Mouse (Mus musculus) cerebellum, adult (tissue): ENCODE results near the gene Sec61a1.

Source experiments
- ATAC-seq: cut with Nextera tagmentation; 2 replicates; pipeline ENCODE4 v1.9.2; 2017; ENCODE audit warnings: mild to moderate bottlenecking, moderate library complexity, mixed read lengths; ENCODE audit not compliant: insufficient number of reproducible peaks, low FRiP score, low TSS enrichment

Sec61a1 gene

GRCm38 (mm10) chr6:88518404-88519263 is at the start of gene Sec61a1:
TSS of gene Sec61a1 (minus strand) at chr6:88518905.
- ATAC-seq = peak; percentile 97

GRCm38 (mm10) chr6:88566676-88567075 is 48.0 kb upstream of the Sec61a1 start:
- ATAC-seq = no peak

DNA sequence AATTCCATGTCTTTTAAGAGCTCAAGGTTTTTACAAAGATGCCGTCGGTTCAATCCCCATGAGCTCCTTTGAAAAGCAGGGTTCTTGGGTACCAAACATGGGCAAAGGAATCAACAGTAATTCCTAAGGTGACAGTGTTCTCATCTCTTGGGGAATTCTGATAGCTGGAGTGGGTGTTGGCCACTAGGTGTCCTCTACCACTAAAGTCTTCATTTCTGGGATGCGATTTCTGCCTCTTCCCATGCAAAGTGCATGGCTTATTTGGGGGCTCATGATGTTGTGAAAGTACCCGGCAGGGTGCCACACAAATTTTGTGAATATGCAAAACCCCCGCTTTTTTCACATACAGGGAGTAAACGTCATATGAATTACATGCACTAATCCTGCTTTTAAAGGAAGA is 46.3 kb upstream of the Sec61a1 start:
- peak; percentile 58; the same call in 1 of the 2 replicates for ATAC-seq

GRCm38 (mm10) chr6:88560156-88560555 is 41.5 kb upstream of the Sec61a1 start:
- no peak for ATAC-seq

DNA sequence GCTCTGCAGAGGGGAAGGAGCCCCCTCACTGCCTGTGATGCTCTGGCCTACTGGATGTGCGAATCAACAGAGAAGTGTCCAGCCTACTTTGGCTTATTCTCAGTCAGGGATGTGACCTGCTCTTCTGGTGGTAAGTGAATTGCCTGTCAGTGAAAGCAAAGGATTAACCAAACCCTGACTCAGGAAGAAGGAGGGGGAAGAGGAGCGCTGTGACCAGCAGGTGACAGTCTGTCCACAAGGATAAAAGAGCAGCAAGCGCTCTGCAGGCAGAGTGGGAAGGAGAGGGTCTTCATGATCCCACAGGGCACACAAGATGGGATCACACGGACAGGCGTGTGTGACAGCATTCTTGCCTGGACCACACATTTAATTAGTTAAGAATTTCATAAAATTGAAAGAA is 41.0 kb upstream of the Sec61a1 start:
- ATAC-seq = 0 out of 2 replicates have a peak, but pooled peaks have one; percentile 34

DNA sequence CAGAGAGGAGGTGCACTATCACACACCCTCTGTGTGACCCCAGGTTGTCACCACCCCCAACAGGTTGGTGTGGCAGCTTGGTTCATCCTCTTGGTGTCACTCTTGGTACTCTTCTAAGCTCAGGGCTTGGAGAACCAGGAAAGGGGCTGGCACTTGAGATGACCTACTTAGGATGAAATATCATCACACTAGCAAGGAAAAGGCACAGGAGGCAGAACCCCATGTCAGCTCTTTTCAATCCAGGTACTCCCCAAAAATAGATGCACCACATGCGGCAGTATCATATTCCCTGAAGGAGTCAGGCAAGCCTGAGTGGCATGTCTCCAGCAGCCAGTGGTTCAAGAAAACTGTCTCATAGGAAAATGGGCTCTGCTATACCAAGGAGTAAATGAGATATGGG is 39.4 kb upstream of the Sec61a1 start:
- peak; percentile 97 for ATAC-seq

DNA sequence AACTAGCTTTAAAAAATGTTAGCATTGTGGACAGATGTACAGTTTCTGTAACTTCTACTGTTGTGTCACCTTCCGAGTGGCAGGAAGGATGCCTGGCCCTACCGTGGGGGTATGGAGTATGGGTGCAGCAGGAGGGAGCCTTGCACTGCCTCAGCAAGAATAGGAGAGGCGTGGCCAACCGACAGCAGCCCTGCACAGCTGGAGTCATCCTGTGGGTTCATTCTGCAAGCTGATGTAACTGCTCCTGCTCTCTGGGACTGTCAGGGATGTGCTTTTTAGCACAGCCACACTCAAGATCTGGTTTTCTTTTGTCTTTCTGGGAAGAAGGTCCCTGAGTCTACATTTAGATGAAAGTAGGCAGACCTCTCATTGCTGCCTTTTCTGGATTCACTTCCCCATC is 38.8 kb upstream of the Sec61a1 start:
- no peak for ATAC-seq

DNA sequence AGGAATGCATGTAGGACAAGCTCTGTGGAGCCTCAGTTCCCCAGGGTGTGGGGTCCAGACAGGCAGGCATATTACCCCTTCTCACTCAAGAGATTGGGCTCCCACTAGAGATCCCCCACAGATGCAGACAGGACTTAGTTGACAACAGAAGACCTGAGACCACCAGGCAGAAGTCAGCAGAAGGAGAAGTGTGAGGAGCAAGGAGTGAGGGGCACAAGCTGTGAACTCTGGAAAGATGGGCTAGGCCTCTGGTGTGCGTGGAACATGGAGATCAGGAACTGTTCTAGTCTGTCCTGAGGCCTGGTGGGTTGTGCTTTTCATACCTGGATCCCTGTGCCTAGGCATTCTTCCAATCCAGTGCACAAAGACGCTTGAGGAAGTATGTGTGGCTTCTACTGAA is 31.2 kb upstream of the Sec61a1 start:
- ATAC-seq = no peak

GRCm38 (mm10) chr6:88549137-88549814 is 30.6 kb upstream of the Sec61a1 start:
- no peak for ATAC-seq

DNA sequence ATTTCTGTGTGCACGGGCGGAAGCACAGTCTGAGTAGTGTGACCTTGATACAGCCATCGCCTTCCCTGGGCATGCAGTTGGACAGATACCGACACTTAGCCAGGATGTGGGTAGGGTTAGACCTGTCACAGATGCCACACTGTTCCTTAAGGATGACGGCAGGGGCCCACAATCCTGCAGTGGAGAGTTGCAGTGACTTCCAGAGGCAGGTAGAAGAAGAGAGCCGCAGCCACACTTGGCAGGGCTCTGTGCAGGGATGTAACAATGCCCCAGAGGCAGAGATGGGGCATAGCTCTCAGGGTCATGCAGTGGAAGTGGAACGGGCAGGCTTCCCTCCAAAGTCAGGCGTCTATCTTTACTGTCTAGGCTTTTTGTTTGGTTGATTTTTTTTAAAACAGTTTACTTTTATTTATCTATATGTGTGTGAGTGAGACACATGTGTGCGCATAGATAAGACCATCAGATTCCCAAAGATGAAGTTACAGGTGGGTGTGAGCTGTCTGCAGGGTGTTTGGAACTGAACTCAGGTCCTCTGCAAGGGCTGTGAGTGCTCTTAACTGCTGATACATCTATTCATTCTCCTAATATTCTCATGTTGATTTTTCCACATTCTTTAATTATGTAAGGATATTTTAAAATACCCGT is 29.8 kb upstream of the Sec61a1 start:
- ATAC-seq = no peak

DNA sequence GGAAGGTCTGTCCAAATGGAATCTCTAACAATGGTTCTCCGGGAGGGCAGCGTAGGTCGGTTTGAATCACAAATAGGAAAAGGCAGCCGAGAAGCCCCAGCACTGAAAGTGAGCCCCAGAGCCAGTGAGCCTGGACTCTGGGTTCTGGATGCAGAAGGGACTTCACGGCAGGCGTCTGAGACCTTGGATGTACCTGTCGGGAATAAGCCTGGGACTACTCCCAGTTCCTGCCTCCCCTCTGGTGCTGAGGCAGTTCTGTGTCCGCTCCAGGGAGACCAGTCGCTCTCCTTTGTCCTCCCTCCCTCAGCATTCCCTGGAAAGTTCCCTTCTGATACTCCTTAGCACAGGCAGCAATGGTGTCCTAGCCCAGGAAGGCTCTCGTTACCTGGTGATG is 26.7 kb upstream of the Sec61a1 start:
- no peak for ATAC-seq

DNA sequence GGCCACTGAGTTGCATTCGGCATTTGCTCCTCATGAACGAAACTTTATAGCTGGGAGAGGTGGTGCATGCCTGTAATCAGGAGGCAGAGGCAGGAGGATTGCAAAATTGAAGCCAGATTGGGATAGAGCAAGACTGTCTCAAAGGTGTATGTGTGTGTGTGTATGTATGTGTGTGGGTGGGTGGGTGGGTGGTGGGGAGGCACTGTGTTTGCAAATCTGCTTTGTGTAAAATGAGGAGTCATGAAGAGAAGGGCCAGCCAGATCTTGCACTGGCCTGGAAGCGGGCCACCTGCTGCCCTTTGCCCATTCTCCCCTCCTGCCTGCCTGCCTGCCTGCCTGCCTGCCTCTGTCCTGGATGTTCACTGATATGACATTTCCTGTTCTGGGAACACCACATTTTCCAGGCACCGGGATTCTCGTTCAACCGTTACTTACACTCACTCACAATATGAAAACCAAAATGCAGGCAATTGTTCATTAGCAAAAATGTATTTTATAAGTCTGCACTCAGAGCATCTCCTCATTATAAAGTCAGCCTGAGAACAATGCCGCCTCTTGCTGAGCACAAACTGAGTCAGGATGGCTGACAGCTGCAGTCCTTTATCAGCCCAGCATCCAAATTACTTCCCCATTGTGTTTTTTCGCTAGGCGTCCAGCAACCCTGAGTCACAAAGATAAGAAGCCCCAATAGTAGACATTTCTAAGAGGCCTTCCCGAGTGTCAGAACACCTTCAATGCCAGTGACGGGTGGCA is 26.1 kb upstream of the Sec61a1 start:
- ATAC-seq = no peak

GRCm38 (mm10) chr6:88544241-88544640 is 25.5 kb upstream of the Sec61a1 start:
- ATAC-seq = no peak

GRCm38 (mm10) chr6:88540093-88540755 is 21.5 kb upstream of the Sec61a1 start:
- no peak for ATAC-seq

DNA sequence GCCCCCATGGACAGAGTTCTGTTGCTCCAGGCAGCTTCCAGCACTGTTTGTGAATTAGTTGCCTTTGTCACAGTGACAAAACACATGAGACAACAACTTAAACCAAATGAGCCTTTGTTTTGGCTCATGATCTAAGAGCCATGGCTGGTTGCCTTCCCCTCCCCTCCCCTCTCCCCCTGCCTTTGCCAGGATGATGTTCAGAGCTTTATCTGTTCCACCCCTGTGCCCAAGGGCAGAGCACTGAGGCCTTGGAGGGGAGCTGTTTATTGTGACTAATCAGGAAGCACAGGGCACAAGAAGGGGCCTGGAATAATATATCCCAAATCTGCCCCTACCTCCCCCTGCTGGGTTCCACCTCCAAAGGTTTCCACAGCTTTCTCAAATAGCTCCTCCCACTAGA is 11.6 kb upstream of the Sec61a1 start:
- no peak for ATAC-seq

DNA sequence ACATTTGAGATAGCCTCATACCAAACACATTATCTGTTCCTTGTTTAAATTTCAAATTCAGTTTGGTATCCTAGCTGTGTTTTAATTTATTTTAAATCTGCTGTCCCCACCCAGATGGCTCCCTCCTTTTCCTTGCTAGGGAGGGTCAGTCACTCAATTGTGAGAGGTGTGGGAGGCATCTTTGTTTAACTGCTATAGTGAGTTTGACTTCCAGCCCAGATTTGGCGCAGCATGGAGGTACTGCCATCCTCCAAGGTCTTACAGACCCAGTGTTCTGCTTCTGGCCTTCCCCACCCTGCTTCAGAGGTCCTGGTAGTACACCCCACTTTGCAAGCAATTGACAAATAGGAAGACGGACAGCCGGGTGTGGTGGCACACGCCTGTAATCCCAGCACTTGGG is 5.4 kb upstream of the Sec61a1 start:
- ATAC-seq = no peak

DNA sequence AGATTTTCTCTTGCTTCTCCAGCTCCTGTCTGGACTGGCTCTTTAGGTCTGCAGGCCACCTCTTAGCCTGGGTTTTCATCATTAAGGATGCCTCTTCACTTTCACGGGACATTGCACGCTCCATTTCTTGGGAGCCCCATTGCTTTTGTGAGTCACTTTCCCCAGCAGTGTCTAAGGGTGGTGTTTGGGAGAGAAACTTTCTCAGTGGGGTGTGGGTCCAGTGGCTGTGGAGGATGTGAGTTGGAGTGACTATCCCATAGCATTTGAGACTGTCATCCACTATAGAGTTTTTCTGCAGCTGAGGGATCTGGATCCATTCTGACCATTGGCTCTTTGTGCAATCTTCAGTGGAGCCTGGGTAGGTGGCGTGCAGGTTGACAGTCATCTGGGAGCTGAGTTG is 4.7 kb upstream of the Sec61a1 start:
- no peak for ATAC-seq

- no peak for ATAC-seq
These were observed 4.3 kb upstream of the Sec61a1 start for GRCm38 (mm10) chr6:88523043-88523442.

DNA sequence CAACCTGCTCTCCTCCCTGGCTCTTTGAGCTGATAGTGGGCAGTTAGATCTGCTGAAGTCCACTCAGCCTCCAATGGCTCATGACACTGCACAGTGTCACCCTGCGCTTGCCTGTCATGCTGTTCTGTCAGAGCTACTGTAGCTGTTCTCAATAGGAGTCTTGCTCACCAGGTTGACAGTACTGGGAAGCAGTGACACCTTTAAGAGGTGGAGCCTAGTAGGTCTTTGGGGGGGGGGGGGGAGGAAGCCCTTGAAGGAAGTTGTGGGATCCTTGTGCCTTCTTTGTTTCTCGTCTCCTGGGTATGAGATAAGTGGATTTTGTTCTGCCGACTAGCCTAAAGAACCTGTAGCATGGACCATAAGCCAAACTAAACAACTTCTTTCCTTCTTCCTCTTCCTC is 3.9 kb upstream of the Sec61a1 start:
- no peak for ATAC-seq

GRCm38 (mm10) chr6:88521821-88522220 is 3.1 kb upstream of the Sec61a1 start:
- no peak for ATAC-seq
